Mouse (Mus musculus) heart, postnatal 25 days (tissue): ENCODE results near the gene Fgf18. TPM values are rescaled to one million over a fixed set of nuclear protein-coding genes. Genes with fewer than 3 reads are reported as not detected.

Experiments used
- DNase-seq: peaks from one replicate; pipeline ENCODE4 v3.0.0; 2022; ENCODE audit warnings: low spot score
- intact Hi-C: fragments of 180-260 bp; cut with DNase I; formaldehyde crosslinking; loops from one replicate; pipeline ENCODE4 v1.15.1; 2025
- total RNA-seq, 2 experiments: library from RNA; stranded (reverse); gene quantifications; 2 replicates each; pipeline ENCODE4 v1.2.3; 2021

The Fgf18 gene
- total RNA-seq, 2 experiments from 2014 or later = 5.1 to 6.0 TPM

GRCm38 (mm10) chr11:33080046-33080808, 67.0 kb downstream of the Fgf18 start:
- intact Hi-C loops = no loop called here
- no peak for DNase-seq

- intact Hi-C loops = loop anchor here (5.0 kb wide), 1 partner anchor 87 kb away; no protein-coding TSS in a partner anchor
- DNase-seq = no peak
These were observed 67.8 kb downstream of the Fgf18 start for GRCm38 (mm10) chr11:33079424-33079823.

- DNase-seq = no peak
- intact Hi-C loops = loop anchor here (5.0 kb wide), 1 partner anchor 86 kb away; no protein-coding TSS in a partner anchor
These were observed 69.2 kb downstream of the Fgf18 start for GRCm38 (mm10) chr11:33078036-33078435.

- intact Hi-C loops = loop anchor here (5.0 kb wide), 1 partner anchor 83 kb away; no protein-coding TSS in a partner anchor
- DNase-seq = peak; percentile 51
These were observed 71.9 kb downstream of the Fgf18 start for GRCm38 (mm10) chr11:33075293-33075692.

- DNase-seq = no peak
- intact Hi-C loops = no loop called here
These were observed 72.7 kb downstream of the Fgf18 start for GRCm38 (mm10) chr11:33074541-33074940.

- intact Hi-C loops = no loop called here
- no peak for DNase-seq
These were observed 75.8 kb downstream of the Fgf18 start for GRCm38 (mm10) chr11:33071358-33071922.

GRCm38 (mm10) chr11:33070520-33070919, 76.7 kb downstream of the Fgf18 start:
- no peak for DNase-seq
- intact Hi-C loops = no loop called here

Other genes starting within 250 kb of the Fgf18 start
- gene Npm1, start 15.8 kb upstream of the Fgf18 start, total RNA-seq = 100 to 1,000 TPM; 138 to 153 TPM
- not detected for gene Tlx3, start 56.2 kb upstream of the Fgf18 start, total RNA-seq
- gene Gm12117, start 129.3 kb upstream of the Fgf18 start, total RNA-seq = not detected